Mouse (Mus musculus): ENCODE measurements around the gene Cela2a. TPM values are rescaled to one million over a fixed set of nuclear protein-coding genes. Genes with fewer than 3 reads are reported as not detected.
A peak's percentile ranks its signal among the peaks of the same experiment; 100 is the strongest.

Cela2a gene
- polyA plus RNA-seq, 1 experiment from 2014 or later = 0.18 TPM

DNA sequence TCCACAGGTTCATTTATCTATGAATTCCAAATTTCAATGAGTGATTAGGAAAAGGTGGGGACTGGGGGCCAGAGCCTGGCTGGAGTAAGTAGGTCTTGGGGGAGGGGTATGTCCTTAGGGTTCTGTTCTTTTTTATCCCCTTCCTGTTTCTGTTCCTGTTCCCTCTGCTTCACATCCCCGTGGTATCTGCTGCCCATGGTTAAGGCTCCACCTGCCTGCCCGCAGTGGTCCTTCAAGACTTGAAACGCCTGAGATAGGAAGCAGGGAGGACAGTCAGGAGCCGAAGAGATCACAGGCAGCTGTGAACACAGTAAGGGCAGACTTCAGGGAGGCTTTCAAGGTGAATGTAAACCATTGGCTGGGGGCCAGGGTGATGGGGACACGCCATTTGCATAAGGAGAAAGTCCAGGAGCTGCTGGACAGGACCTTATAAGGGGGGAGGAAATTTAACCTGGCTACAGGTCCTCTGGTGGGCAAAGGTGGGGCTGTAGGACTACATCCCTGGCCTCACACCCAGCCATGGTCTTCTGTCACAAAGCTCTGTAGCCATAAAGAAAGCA, 8.7 kb upstream of the Cela2a start:
- no peaks in the 10 kb centered on the region for H3K27me3 ChIP-seq (ENCODE audit: insufficient read depth, low read length)
- H3K4me2 ChIP-seq (ENCODE audit: low read length) = no peak overlapping the region
- no peak overlapping the region for H3K27ac ChIP-seq
- no peak overlapping the region for H3K4me3 ChIP-seq (replicated peaks; ENCODE audit: low read depth, low read length)
- H3K9me3 ChIP-seq (replicated peaks; ENCODE audit: low read length) = no peaks in the 10 kb centered on the region
- H3K9ac ChIP-seq (ENCODE audit: low read depth, low read length) = no peak overlapping the region
- no peak for ATAC-seq (replicated peaks; ENCODE audit: low FRiP score, low read depth)
- DNase-seq (ENCODE audit: low spot score) = no peak
- no peak for TF ChIP-seq CTCF (IDR thresholded peaks at IDR 0.05; ENCODE audit: low read depth)
- H3K4me1 ChIP-seq (replicated peaks; ENCODE audit: insufficient read depth, low read length) = no peaks in the 10 kb centered on the region
- 66% methylated on average over 5 of the region's 5 CpGs for WGBS
- H3K36me3 ChIP-seq (ENCODE audit: insufficient read depth, low read length) = no peaks in the 10 kb centered on the region

DNA sequence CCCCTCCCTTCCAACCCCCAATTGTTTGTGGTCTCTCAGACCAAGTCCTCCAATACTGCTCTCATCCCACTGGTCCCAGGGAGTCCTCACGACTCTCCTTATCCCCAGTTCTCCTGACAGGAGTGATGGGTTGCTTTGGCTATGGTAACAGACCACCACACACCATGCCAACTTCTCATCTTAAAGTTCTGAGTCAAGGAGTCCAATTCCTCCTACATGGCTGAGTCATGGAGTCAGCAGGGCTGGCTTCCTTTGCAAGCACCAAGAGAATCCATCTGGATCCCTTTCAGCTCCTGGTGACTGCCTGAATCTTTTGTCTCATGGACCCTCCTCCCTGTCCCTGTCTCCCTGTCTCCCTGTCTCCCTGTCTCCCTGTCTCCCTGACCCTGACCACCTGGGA, 8.0 kb upstream of the Cela2a start:
- H3K4me1 ChIP-seq (replicated peaks; ENCODE audit: insufficient read depth, low read length) = no peaks in the 10 kb centered on the region
- H3K9me3 ChIP-seq (replicated peaks; ENCODE audit: low read length) = no peaks in the 10 kb centered on the region
- no peak for DNase-seq (ENCODE audit: low spot score)
- H3K36me3 ChIP-seq (ENCODE audit: insufficient read depth, low read length) = no peaks in the 10 kb centered on the region
- no peak overlapping the region for H3K27ac ChIP-seq
- no peak for ATAC-seq (replicated peaks; ENCODE audit: low FRiP score, low read depth)
- H3K4me2 ChIP-seq (ENCODE audit: low read length) = no peak overlapping the region
- H3K4me3 ChIP-seq (replicated peaks; ENCODE audit: low read depth, low read length) = no peak overlapping the region
- no peak for TF ChIP-seq CTCF (IDR thresholded peaks at IDR 0.05; ENCODE audit: low read depth)
- WGBS = 43% methylated on average over 1 of the region's 1 CpGs
- H3K27me3 ChIP-seq (ENCODE audit: insufficient read depth, low read length) = no peaks in the 10 kb centered on the region
- no peak overlapping the region for H3K9ac ChIP-seq (ENCODE audit: low read depth, low read length)

DNA sequence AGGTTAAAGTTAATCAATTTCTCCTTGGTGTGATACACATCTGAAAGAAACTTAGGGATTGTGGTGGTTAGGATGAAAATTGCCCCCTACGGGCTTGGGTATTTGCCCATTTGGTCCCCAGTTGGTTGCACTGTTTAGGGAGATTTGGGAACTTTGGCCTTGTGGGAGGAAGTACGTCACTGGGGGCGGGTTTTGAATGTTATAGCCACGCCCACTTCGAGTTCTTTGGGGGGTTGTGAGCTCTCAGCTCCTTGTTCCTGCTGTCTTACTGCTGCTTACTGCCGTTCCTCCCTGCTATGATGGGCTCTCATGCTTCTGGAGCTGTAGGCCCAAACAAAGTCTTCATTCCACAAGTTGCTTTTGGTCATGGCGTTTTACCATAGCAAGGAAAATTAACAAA, 5.4 kb upstream of the Cela2a start:
- ATAC-seq (replicated peaks; ENCODE audit: low FRiP score, low read depth) (no peak), DNase-seq (ENCODE audit: low spot score) (no peak)
- Histone ChIP-seq H3K4me1 (replicated peaks; ENCODE audit: insufficient read depth, low read length) (no peaks in the 10 kb centered on the region), H3K27ac (no peak overlapping the region), H3K4me3 (replicated peaks; ENCODE audit: low read depth, low read length) (no peak overlapping the region), H3K9ac (ENCODE audit: low read depth, low read length) (no peak overlapping the region), H3K4me2 (ENCODE audit: low read length) (no peak overlapping the region), H3K36me3 (ENCODE audit: insufficient read depth, low read length) (no peaks in the 10 kb centered on the region), H3K9me3 (replicated peaks; ENCODE audit: low read length) (no peaks in the 10 kb centered on the region), H3K27me3 (ENCODE audit: insufficient read depth, low read length) (no peaks in the 10 kb centered on the region)
- TF ChIP-seq CTCF (IDR thresholded peaks at IDR 0.05; ENCODE audit: low read depth) = no peak
- 73% methylated on average over 7 of the region's 7 CpGs for WGBS

DNA sequence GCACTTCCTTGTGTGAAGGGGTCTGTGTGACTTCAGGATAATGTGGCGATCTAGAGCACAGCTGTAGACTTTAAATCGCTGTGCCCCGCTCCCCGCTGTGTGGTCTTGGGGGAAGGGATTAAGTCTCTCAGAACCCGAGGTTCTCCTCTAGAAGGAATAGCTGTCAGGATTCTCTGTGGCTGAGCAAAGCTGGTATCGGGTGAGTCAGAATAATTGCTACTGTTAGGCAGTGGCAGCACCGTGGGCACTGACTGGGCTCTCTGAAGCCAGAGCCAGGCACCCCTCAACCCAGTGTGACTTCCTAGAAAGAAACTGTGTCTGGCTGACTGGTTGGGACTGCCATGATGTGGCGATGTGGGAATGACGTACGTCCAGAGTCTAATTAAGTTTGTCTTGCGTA, 4.4 kb upstream of the Cela2a start:
- ATAC-seq (replicated peaks; ENCODE audit: low FRiP score, low read depth) = no peak
- no peak overlapping the region for H3K4me3 ChIP-seq (replicated peaks; ENCODE audit: low read depth, low read length)
- H3K4me1 ChIP-seq (replicated peaks; ENCODE audit: insufficient read depth, low read length) = no peaks in the 10 kb centered on the region
- no peaks in the 10 kb centered on the region for H3K27me3 ChIP-seq (ENCODE audit: insufficient read depth, low read length)
- H3K27ac ChIP-seq = no peak overlapping the region
- H3K36me3 ChIP-seq (ENCODE audit: insufficient read depth, low read length) = no peaks in the 10 kb centered on the region
- no peaks in the 10 kb centered on the region for H3K9me3 ChIP-seq (replicated peaks; ENCODE audit: low read length)
- DNase-seq (ENCODE audit: low spot score) = no peak
- TF ChIP-seq CTCF (IDR thresholded peaks at IDR 0.05; ENCODE audit: low read depth) = no peak
- no peak overlapping the region for H3K4me2 ChIP-seq (ENCODE audit: low read length)
- WGBS = 60% methylated on average over 11 of the region's 11 CpGs
- H3K9ac ChIP-seq (ENCODE audit: low read depth, low read length) = no peak overlapping the region

DNA sequence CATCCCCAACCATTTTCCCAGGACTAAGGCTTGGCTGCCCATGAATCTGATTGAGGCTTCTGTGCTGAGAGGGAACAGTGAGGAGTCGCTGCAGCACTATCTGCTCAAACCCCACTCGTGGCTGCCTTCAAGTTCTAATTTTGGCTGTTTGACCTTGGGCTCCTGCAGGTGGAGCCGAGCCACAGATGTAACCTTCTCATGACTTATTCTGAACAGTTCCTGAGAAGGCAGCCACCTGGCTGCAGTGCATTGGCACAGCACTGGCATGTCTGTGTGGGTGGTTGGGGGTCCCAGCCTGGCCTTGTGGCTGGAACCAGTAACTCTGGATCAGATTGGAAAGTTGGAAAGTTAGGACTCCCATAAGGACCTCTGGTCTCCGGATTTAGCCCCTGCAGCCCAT, 2.2 kb upstream of the Cela2a start:
- Histone ChIP-seq H3K36me3 (ENCODE audit: insufficient read depth, low read length) (no peaks in the 10 kb centered on the region), H3K4me1 (replicated peaks; ENCODE audit: insufficient read depth, low read length) (no peaks in the 10 kb centered on the region), H3K4me2 (ENCODE audit: low read length) (no peak overlapping the region), H3K4me3 (replicated peaks; ENCODE audit: low read depth, low read length) (no peak overlapping the region), H3K27me3 (ENCODE audit: insufficient read depth, low read length) (no peaks in the 10 kb centered on the region), H3K27ac (no peak overlapping the region), H3K9ac (ENCODE audit: low read depth, low read length) (no peak overlapping the region), H3K9me3 (replicated peaks; ENCODE audit: low read length) (no peaks in the 10 kb centered on the region)
- ATAC-seq (replicated peaks; ENCODE audit: low FRiP score, low read depth) (no peak), DNase-seq (ENCODE audit: low spot score) (no peak)
- TF ChIP-seq CTCF (IDR thresholded peaks at IDR 0.05; ENCODE audit: low read depth) = no peak
- WGBS = 63% methylated on average over 4 of the region's 4 CpGs

DNA sequence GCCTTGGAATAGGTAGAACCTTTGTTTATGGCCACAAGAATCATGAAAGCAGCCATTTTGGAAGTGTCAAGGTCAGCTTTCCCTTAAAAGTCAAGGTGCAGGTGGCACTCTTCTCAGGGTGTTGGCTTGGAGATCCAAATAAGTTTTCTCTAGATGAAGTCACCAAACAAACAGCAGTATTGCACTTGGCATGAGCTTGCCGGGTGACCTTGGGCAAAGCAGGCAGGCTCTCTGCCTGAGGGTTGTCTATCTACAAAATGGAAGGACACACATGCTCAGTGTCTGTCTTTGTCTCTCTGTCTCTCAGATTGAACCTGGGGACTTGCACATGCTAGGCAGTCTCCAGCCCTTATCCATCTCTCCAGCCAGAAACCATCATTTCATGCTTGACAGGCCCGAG, 1.4 kb upstream of the Cela2a start:
- no peak overlapping the region for H3K9ac ChIP-seq (ENCODE audit: low read depth, low read length)
- H3K4me3 ChIP-seq (replicated peaks; ENCODE audit: low read depth, low read length) = no peak overlapping the region
- no peaks in the 10 kb centered on the region for H3K9me3 ChIP-seq (replicated peaks; ENCODE audit: low read length)
- no peaks in the 10 kb centered on the region for H3K4me1 ChIP-seq (replicated peaks; ENCODE audit: insufficient read depth, low read length)
- no peak for TF ChIP-seq CTCF (IDR thresholded peaks at IDR 0.05; ENCODE audit: low read depth)
- WGBS = 83% methylated on average over 2 of the region's 2 CpGs
- no peak overlapping the region for H3K27ac ChIP-seq
- DNase-seq (ENCODE audit: low spot score) (no peak), ATAC-seq (replicated peaks; ENCODE audit: low FRiP score, low read depth) (no peak)
- no peaks in the 10 kb centered on the region for H3K27me3 ChIP-seq (ENCODE audit: insufficient read depth, low read length)
- H3K4me2 ChIP-seq (ENCODE audit: low read length) = no peak overlapping the region
- H3K36me3 ChIP-seq (ENCODE audit: insufficient read depth, low read length) = no peaks in the 10 kb centered on the region

DNA sequence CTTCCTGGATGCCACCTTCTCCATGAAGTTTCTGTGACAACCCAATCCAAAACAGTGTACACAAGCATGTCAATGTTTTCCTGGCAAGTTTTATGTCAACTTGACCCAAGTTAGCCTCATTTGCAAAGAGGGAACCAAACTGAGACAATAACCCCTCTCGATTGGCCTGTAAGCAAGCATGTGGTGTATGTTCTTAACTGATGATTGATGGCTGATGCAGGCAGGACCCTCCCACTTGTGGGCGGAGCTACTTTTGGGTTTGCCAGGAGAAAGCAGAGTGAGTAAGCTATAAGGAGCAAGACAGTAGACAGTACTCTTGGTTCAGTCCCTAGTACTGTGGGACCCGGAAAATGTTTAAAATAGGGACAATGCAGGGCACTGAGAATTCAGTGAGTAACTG, 3.0 kb downstream of the Cela2a start:
- ATAC-seq (replicated peaks; ENCODE audit: low FRiP score, low read depth) = no peak
- peak; percentile 21 for DNase-seq (ENCODE audit: low spot score)

More for the DNA sequence above, 3.0 kb downstream of the Cela2a start:
- no peak overlapping the region for H3K4me2 ChIP-seq (ENCODE audit: low read length)
- no peak overlapping the region for H3K4me3 ChIP-seq (replicated peaks; ENCODE audit: low read depth, low read length)
- H3K27ac ChIP-seq = no peak overlapping the region
- WGBS = 62% methylated on average over 3 of the region's 3 CpGs
- H3K36me3 ChIP-seq (ENCODE audit: insufficient read depth, low read length) = no peaks in the 10 kb centered on the region
- H3K9ac ChIP-seq (ENCODE audit: low read depth, low read length) = no peak overlapping the region
- TF ChIP-seq CTCF (IDR thresholded peaks at IDR 0.05; ENCODE audit: low read depth) = no peak
- no peaks in the 10 kb centered on the region for H3K27me3 ChIP-seq (ENCODE audit: insufficient read depth, low read length)
- H3K4me1 ChIP-seq (replicated peaks; ENCODE audit: insufficient read depth, low read length) = no peaks in the 10 kb centered on the region
- no peaks in the 10 kb centered on the region for H3K9me3 ChIP-seq (replicated peaks; ENCODE audit: low read length)

All from kidney, postnatal 0 days (tissue).